Mouse (Mus musculus) mouse embryonic stem cell (cell line): ENCODE results near the gene Atp6v0a1.

Experiments
- in situ Hi-C, 2 experiments: fragments of 300-500 bp; cut with MboI; formaldehyde crosslinking; loops; 1 replicate in 1 of 2; 3 replicates in 1 of 2; pipeline ENCODE4 v1.14.3; 2019 to 2020; ENCODE audit warnings: low sequenced_read_pairs in 2 of 2, low pct_unique_long_range_greater_than_20kb in 1 of 2, mixed read lengths in 1 of 2; ENCODE audit not compliant: unreplicated experiment in 1 of 2

Gene Atp6v0a1

DNA sequence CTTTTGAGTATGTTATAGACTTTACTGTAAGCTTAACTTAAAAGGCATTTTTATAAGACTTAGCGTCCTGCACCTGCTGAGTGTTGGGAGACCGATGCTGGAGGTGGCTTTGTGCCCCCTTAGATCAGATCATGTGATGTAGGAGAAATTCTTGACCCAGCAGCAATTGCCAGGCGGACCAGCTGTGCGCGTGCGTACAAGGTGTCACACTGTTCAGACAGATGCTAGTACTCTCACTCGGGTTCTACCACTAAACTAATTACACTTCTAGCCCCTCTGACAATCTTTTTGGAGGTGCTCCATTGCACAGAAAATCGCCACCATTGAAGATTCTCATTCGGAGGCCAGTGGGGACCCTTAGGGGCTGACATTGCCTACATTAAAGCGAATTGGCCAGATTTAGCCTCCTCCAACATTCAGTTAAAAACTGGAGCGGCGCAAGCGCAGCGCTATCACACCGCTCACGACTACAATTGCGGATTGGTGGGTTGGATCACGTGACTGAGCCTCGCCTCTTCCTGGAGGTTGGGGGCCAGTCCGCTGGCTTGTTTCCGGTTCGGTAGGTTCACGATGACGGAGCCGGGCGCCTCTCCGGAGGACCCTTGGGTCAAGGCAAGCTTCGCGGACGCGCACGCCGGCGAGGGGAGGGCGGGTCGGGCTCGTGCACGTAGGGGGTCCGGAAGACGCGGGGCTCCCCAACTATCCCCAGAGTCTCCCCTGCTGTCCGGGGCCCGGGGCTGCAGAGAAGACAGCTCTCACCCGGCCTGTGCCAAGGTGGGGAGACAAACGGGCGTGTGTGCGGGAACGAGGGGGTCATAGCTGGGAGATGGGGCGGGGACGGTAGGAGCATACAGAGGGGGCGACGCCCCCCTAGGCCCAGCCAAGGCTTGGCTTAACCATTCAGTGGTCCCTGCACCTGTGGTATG lies 77.8 kb downstream of the Atp6v0a1 start, which contains the start of gene Mlx:
Gene Mlx (plus strand): TSS at position 522 of the 926 bp plus-strand sequence.
- in situ Hi-C loops: no loop called here

DNA sequence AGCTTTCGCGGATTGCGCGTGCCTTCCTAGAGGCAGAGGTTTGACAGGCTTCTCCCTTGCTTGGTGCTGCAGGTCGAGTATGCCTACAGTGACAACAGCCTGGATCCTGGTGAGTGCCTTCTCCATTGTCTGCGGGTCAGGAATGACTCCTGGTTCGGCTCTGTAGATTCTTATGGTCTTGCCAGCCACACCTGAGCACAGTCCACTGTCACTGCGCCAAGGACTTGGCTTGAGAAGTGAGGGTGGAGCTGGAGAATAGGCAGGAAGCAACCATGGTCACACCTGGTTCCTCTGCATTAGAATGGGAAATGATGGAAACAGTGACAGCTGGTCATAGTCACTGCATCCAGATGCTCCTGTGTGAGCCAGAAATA lies 78.4 kb downstream of the Atp6v0a1 start:
- in situ Hi-C loops: no loop called here

DNA sequence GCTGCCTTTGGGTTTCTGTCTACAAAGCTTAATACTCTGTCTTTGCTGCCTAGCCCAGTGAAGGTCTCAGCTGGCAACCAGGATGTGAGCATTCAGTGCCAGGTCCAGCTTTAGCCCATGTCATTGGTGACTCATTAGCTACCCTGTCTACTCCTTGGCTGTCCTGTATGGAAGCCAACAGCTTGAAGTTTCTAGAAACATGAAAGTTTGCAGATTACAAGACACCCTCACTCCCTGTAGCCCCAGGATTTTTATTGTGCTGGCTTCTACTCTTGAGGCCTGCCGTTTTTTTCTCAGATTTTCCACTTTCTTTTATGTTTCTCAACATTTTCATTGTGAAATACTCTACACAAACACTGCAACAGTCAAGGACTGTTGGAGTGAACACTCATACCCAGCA lies 80.7 kb downstream of the Atp6v0a1 start:
- in situ Hi-C loops: no loop called here

DNA sequence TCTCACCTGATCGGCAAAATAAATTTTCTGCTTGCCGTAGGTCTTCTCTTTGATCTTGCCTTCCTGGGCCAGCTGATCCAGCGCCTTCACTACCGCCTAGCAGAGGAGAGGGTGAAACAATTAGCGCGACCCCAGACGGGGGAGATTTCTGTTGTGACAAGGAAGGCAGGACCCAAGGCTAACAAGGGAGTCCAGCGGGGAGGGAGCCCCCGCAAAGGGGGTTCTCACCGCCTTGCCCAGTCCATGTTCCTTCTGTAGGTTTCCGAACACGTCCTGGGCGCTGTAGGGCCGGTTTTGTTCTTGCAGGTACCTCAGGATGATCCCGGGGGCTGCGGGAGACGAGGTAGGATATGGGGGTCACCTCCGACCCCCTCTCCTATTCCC lies 85.7 kb downstream of the Atp6v0a1 start:
- in situ Hi-C loops: no loop called here

DNA sequence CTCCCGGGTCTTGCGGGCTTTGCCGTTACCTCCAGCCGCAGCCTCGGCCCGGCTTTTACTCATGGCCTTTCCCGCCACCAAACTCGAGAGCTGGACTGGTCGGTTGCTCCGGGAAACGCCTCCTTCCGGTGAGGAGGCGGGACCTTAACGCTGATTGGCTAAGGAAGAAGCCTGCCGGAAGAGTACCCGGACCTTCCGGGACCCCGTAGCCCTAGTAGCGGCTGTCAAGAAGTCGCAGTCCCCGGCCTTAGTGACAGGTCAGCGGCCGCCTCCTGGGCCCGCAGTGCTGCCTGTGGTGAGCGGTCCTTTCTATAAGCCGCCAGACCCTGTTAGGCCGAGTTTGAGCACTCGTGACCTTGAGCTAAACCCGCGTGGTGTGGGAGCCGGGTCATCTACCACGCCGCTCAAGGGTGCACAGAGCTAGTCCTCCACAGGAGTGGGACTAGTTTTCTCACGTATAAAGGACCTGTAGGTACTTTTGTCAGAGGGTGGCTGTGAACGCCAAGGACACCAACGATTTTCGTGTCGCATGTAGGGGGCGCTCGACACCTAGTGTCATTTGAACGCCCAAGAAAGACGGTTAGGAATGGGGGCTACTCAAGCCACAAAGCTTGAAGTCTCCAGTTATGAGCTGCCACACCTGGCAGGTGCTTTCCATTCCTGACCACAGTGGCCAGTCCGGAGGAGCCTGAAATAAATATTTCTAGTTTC lies 86.2 kb downstream of the Atp6v0a1 start, which contains the start of gene Psmc3ip:
Gene Psmc3ip (minus strand): TSS at position 123 of the 711 bp plus-strand sequence.
- in situ Hi-C loops: no loop called here

DNA sequence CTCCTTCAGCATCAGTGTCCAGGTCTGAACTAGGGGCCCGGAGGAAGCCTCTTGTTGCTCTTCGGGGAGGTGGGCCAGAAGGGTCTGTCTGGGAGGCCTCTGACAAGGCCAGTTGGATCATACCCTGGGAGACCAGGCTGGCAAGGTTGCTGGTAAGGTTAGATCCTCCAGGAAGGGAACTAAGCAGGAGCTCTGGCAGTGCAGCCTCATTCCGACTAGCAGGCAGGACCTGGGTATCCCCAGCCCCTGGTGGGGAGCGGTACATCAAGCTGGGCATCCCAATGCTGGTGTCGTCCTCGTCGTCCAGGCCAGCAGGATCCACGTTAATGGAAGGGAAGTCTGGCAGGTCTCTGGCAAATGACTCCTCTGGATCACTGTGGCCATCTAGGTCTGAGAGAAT lies 89.0 kb downstream of the Atp6v0a1 start:
- in situ Hi-C loops: no loop called here

DNA sequence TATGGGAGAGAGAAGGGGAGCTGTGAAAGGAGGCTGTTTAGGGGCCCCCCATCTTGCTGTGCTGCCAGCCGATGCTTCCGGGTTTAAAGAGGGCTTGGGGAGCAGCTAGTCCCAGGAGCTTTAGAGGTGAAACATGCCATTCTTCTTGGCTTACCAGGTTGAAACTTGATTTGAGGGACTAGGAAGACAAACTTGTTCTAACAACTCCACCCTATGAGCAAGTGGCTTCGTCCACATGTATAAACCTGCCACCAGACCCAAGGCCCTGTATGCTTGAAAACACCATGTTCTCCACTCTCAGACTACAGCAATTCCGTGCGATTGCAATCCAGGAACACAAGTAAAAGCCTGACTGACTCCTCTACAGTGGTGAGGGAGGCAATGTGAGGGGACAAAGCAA lies 93.8 kb downstream of the Atp6v0a1 start:
- in situ Hi-C loops: no loop called here

DNA sequence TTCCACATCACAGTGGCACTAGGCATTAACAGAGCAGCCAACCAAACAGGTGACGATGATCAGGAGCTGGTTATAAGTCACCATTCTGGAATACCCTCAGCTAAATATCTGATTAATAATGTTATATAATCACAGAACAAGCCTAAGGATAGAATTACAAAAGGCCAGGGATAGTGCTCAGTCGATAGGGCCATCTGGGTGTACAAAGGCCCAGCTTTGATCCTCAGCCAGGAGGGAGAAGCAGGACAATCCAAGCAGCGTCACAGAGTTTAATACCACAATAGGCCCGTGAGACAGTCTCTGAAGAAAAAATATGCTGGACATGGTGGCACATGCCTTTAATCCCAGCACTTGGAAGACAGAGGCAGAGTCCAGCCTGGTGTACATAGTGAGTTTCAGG lies 100.1 kb downstream of the Atp6v0a1 start:
- in situ Hi-C loops: no loop called here

DNA sequence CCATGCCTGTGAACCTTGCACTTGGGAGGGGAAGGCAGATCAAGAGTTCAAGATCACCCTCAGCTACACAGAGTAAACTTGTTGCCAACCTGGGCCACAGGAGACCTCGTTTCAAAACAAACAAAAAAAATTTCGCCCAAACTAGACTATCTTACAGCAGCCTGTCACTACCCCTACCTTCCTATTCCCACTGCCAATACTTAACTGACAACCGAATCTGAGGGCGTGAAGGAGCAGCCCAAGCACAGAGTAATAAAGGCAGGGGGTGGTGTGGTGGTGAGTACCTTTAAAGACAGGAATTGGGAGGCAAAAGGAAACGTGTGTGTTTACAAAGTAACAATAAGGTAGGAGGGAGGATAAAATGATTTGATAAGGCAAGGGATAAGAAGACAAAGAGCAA lies 101.5 kb downstream of the Atp6v0a1 start:
- in situ Hi-C loops: no loop called here

DNA sequence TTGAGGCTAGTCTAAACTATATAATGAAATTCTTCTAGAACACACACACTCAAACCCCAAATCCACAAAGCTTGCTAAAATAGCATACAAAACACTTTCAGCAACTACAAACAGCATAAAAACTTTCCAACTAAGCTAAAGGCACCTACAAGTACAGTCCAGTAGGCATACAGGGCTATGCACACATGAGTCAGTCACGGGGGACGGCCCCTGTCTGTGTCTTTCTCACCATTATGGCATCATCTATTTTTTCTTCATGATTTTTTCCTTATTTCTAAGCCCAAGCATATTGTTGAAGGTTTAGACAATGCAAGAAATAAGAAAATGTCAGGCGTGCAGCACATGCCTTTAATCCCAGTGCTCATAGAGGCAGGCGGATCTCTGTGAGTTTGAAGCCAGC lies 101.9 kb downstream of the Atp6v0a1 start:
- in situ Hi-C loops: no loop called here

DNA sequence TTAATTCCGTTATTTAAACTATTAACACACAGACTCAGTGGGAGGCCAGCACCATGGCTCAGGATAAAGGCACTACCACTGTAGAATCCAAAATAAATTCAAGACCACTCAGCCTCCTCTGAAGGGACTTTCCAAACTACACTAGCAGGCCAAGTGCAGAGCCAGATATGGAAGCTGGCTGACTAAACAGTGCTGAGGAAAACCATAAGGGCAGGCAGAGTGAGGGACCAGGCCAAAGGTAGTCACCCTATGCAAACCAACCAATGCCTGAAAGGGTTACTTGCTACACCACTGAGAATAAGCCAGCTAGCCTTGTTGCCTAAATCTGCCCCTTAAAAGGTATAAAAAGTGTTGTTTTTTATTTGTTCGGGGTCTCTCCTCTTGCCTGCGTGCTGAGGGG lies 102.9 kb downstream of the Atp6v0a1 start:
- in situ Hi-C loops: no loop called here
